Mouse (Mus musculus) cortical plate, adult 2 months (tissue): ENCODE measurements around the gene Wdr78.

Experiments used
- CTCF ChIP-seq: fragments of 200-500 bp; IDR thresholded peaks from 2 replicates; pipeline ENCODE4 v1.5.1; 2011; ENCODE audit warnings: mild to moderate bottlenecking, control low read depth, low read length; ENCODE audit not compliant: insufficient read depth; ENCODE audit errors: extremely low read depth
- POLR2A ChIP-seq: fragments of 200-500 bp; IDR thresholded peaks from 2 replicates; pipeline ENCODE4 v1.6.1; 2011; ENCODE audit warnings: mild to moderate bottlenecking, low read length, control low read depth; ENCODE audit not compliant: insufficient read depth; ENCODE audit errors: extremely low read depth

- TF ChIP-seq POLR2A = no peak
- no peak for TF ChIP-seq CTCF
Measured at GRCm38 (mm10) chr4:102989391-102989790, 125.0 kb downstream of the Wdr78 start.
